Mouse (Mus musculus) liver, adult 2 months (tissue): Measurements from ENCODE around the gene Arhgap32. TPM values are rescaled to one million over a fixed set of nuclear protein-coding genes. Genes with fewer than 3 reads are reported as not detected.

ENCODE experiments used
- DNase-seq: peaks from one replicate; pipeline ENCODE4 v3.0.0-alpha.2; 2011; ENCODE audit warnings: low read depth, low spot score; ENCODE audit errors: extremely low read depth
- H3K27ac ChIP-seq: fragments of 200-500 bp; replicated peaks from 2 replicates; pipeline ENCODE4 v1.5.1; 2012; ENCODE audit warnings: low read depth, mild to moderate bottlenecking, control low read depth, inconsistent platforms, low read length; ENCODE audit not compliant: insufficient read depth
- H3K27me3 ChIP-seq: fragments of 200-500 bp; 2 replicates; pipeline ENCODE4 v1.6.1; 2012; ENCODE audit warnings: mild to moderate bottlenecking, moderate library complexity, low read length, inconsistent platforms; ENCODE audit not compliant: control insufficient read depth, insufficient read depth
- H3K36me3 ChIP-seq: fragments of 200-500 bp; 2 replicates; pipeline ENCODE4 v1.6.1; 2012; ENCODE audit warnings: low read length, inconsistent platforms; ENCODE audit not compliant: control insufficient read depth, insufficient read depth
- H3K4me1 ChIP-seq: fragments of 200-500 bp; 2 replicates; pipeline ENCODE4 v1.6.1; 2011; ENCODE audit warnings: low read length; ENCODE audit not compliant: control insufficient read depth, insufficient read depth
- H3K4me3 ChIP-seq: fragments of 200-500 bp; 2 replicates; pipeline ENCODE4 v1.5.1; 2011; ENCODE audit warnings: low read depth, mild to moderate bottlenecking, control low read depth, low read length, moderate library complexity; ENCODE audit not compliant: insufficient read depth
- H3K79me2 ChIP-seq: fragments of 200-500 bp; 2 replicates; pipeline ENCODE4 v1.6.1; 2012; ENCODE audit warnings: inconsistent platforms, mild to moderate bottlenecking, low read length, moderate library complexity; ENCODE audit not compliant: control insufficient read depth, insufficient read depth
- H3K9ac ChIP-seq: fragments of 200-500 bp; 2 replicates; pipeline ENCODE4 v1.6.1; 2012; ENCODE audit warnings: low read depth, mild to moderate bottlenecking, control low read depth, inconsistent platforms, low read length
- CTCF ChIP-seq: fragments of 200-500 bp; IDR thresholded peaks from 2 replicates; pipeline ENCODE4 v1.5.1; 2011; ENCODE audit warnings: low read depth, low read length, control low read depth
- POLR2A ChIP-seq: fragments of 200-500 bp; IDR thresholded peaks from 2 replicates; pipeline ENCODE4 v1.6.1; 2011; ENCODE audit warnings: low read length, control low read depth; ENCODE audit not compliant: insufficient read depth; ENCODE audit errors: extremely low read depth
- WGBS: fragments of 180-500 bp; shearing (Covaris S2); methylation state at CpG from one replicate; pipeline ENCODE4 v1.1.7; 2018; 5-methylcytosine and 5-hydroxymethylcytosine counted together
- polyA plus RNA-seq: library from polyadenylated mRNA; depleted of rRNA; stranded (reverse); fragments of >200 nt; gene quantifications from 2 replicates; pipeline ENCODE4 v1.2.3, GENCODE M21; 2012; rRNA removed
- total RNA-seq: library from RNA; depleted of rRNA; stranded (reverse); fragments of >200 nt; gene quantifications from 2 replicates; pipeline ENCODE4 v1.2.3, GENCODE M21; 2014; rRNA removed

Gene Arhgap32
- total and polyA plus RNA-seq, 2 experiments, result 0.98 to 3.4 TPM

DNA sequence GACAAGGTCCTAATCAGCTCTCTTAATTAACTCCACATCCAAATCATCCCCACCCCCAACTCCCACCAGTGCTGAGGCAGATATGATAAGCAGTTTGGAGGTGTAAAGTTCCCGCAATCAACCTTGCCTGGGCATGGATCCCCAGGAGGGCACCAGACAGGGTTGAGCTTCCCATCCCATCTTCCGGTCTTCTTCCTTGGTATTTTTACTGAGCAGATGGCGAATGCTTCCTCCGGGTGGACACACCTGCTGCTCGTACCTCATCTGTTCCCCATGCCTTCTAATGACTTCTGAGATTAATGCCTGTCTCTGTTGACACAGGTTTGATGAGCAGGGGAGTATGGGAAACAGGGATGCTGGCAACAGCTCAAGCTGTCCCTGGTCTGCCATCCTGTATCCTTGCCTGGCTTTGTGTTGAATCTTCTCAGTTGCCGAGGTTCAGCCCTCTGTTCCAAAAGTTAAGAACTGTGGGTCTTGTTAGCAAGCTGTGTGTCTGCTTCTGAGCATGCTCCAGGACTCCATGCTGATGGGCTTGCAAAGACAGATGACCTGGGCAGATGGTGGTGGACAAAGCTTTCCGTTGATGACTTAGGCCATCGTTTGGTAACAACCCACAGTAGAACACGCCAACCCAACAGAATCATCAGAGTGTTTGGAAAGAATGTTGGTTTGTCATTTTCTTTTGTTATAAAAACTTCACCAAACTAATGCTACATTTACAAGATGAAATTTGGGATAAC lies 179.3 kb downstream of the Arhgap32 start:
- Histone ChIP-seq H3K27ac (no peak overlapping the region), H3K27me3 (no peaks in the 10 kb centered on the region), H3K36me3 (no peaks in the 10 kb centered on the region), H3K4me3 (no peak overlapping the region), H3K9ac (no peak overlapping the region), H3K4me1 (peaks cover 2% of the 10 kb centered on the region; the same call in 1 of the 2 replicates), H3K79me2 (no peaks in the 10 kb centered on the region)
- no peak for DNase-seq
- no peak for TF ChIP-seq POLR2A
- no peak for TF ChIP-seq CTCF
- WGBS, result 90% methylated on average over 9 of the region's 9 CpGs

DNA sequence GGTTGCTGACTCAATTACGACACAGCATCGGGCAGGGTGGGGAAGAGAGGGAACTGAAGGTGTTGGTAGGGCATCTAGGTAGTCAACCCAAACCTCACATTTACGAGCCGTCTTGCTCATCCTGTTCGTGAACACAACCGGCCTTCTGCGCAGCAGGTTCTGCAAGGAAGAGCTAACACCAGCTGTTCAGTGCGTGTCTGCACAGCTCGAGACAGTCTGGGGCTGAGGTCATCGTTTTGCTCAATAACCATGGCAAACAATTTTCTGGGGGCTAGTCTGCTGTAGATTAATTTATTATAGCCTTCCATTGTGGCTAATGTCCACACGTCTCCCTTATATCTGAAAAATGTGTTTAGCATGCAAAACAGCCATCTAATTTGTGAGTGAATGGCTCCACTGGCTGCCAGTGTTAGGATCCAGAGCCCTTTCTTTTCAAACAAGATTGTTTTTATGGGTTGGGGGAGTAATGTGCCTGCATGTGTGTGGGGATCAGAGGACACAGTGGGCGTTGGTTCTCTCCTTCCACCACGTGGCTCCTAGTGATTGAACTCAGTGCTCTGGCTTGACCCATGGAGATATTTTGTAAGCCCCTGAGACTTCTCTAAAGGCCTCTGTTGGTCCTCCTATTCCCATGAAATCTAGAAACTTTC lies 186.7 kb downstream of the Arhgap32 start:
- H3K4me3 ChIP-seq, result no peak overlapping the region
- H3K36me3 ChIP-seq, result no peaks in the 10 kb centered on the region
- H3K27ac ChIP-seq, result no peak overlapping the region
- DNase-seq, result no peak
- no peaks in the 10 kb centered on the region; the same call in 1 of the 2 replicates for H3K4me1 ChIP-seq
- no peak overlapping the region for H3K9ac ChIP-seq
- WGBS, result 89% methylated on average over 13 of the region's 13 CpGs
- H3K79me2 ChIP-seq, result no peaks in the 10 kb centered on the region
- no peaks in the 10 kb centered on the region for H3K27me3 ChIP-seq
- no peak for TF ChIP-seq POLR2A
- TF ChIP-seq CTCF, result no peak

DNA sequence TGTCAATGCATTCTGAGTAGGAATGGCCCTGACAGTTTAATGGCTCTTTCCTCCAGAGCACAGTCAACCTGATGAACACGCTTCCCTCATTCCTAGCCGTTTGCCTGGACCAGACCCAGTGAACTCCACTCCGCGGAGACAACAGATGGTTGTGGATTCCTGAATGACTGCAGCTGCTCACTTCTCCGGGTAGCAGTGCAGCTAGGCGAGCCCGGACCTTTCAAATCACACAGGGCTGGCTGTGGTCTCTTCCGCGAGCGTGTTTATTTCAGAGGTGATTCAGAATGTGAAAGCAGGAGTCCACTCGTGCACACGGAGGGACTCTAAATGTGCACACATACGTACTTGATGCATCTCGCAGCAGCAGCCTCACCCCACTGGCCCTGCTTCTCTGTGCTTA lies 195.8 kb downstream of the Arhgap32 start:
- TF ChIP-seq POLR2A (no peak), CTCF (no peak)
- no peaks in the 10 kb centered on the region for H3K79me2 ChIP-seq
- H3K4me1 ChIP-seq, result no peaks in the 10 kb centered on the region
- H3K27me3 ChIP-seq, result no peaks in the 10 kb centered on the region
- no peaks in the 10 kb centered on the region for H3K36me3 ChIP-seq
- H3K27ac ChIP-seq, result no peak overlapping the region
- DNase-seq, result no peak
- no peak overlapping the region for H3K4me3 ChIP-seq
- H3K9ac ChIP-seq, result no peak overlapping the region
- WGBS, result 78% methylated on average over 14 of the region's 14 CpGs

DNA sequence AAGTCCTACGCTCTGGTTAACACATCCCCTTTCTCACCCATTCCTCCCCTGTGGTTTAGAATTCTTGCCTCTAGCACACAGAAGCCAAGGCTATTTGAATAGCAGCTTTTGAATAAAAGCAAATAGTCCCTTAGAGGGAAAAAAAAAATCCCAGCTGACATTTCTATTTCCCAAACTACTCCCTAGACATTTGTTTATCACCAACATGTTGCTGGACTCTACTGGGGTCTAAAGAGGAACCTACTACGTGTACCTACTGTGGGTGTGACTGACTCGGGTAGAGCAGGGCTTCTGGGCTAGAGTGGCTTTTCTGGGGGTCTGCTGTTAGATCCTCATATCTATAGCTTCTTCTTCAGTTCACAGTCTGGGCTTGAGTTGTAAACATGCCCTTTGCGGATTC lies 196.3 kb downstream of the Arhgap32 start:
- Histone ChIP-seq H3K4me1 (no peaks in the 10 kb centered on the region), H3K79me2 (no peaks in the 10 kb centered on the region), H3K27ac (no peak overlapping the region), H3K27me3 (no peaks in the 10 kb centered on the region), H3K4me3 (no peak overlapping the region), H3K9ac (no peak overlapping the region), H3K36me3 (no peaks in the 10 kb centered on the region)
- TF ChIP-seq CTCF (no peak), POLR2A (no peak)
- no peak for DNase-seq
- 67% methylated on average over 4 of the region's 4 CpGs for WGBS

DNA sequence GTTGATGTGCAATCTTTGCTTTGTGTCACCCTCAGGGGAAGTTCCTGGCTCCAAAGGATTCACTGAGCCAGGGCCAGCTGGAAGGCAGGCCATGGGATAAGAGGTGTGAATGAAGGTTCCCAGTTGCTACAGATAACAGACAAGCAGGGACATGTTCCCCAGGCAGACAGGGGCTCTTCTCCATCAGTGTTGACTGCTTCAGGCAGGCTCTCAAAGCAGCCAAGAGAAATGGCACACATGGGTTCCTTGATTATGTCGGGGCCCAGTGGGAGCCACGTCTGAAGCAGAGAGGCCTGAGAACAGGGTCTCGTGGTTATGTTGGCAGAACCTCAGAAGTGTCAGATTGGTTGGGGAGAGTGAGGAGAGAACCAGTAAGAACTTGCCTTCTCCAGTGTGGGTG lies 198.1 kb downstream of the Arhgap32 start:
- H3K9ac ChIP-seq, result no peak overlapping the region
- no peak overlapping the region for H3K4me3 ChIP-seq
- no peaks in the 10 kb centered on the region for H3K27me3 ChIP-seq
- no peak overlapping the region for H3K27ac ChIP-seq
- DNase-seq, result no peak
- H3K4me1 ChIP-seq, result no peaks in the 10 kb centered on the region
- H3K79me2 ChIP-seq, result no peaks in the 10 kb centered on the region
- WGBS, result 84% methylated on average over 3 of the region's 3 CpGs
- TF ChIP-seq CTCF, result no peak
- TF ChIP-seq POLR2A, result no peak
- H3K36me3 ChIP-seq, result no peaks in the 10 kb centered on the region

GRCm38 (mm10) chr9:32315999-32316398 lies 200.1 kb downstream of the Arhgap32 start:
- Histone ChIP-seq H3K27me3 (no peaks in the 10 kb centered on the region), H3K4me3 (no peak overlapping the region), H3K4me1 (0 out of 2 replicates have a peak, but pooled peaks cover 5% of the 10 kb centered on the region), H3K27ac (no peak overlapping the region), H3K9ac (no peak overlapping the region), H3K79me2 (no peaks in the 10 kb centered on the region), H3K36me3 (no peaks in the 10 kb centered on the region)
- TF ChIP-seq CTCF (no peak), POLR2A (no peak)
- 93% methylated on average over 3 of the region's 3 CpGs for WGBS
- DNase-seq, result no peak

Other genes starting within 250 kb of the Arhgap32 start
- 0.07 and 0.09 TPM in 2 replicates for gene Barx2, start 202.7 kb upstream of the Arhgap32 start, total RNA-seq
- not detected in 2 replicates for gene Barx2, start 202.7 kb upstream of the Arhgap32 start, polyA plus RNA-seq
- gene Kcnj5, start 228.2 kb downstream of the Arhgap32 start, total RNA-seq, result under 0.01 and 0.07 TPM in 2 replicates
- gene Kcnj5, start 228.2 kb downstream of the Arhgap32 start, polyA plus RNA-seq, result 0.02 and 0.06 TPM in 2 replicates